Mouse (Mus musculus): ENCODE results near the gene Gpr157.

Gpr157 gene

GRCm38 (mm10) chr4:150112867-150113266, 25.7 kb downstream of the Gpr157 start:
- DNase-seq (ENCODE audit: low read depth), result peak; percentile 35

- no peak for DNase-seq (ENCODE audit: low read depth)
Observed at GRCm38 (mm10) chr4:150114505-150115061, 27.4 kb downstream of the Gpr157 start.

- DNase-seq (ENCODE audit: low read depth), result no peak
Observed at GRCm38 (mm10) chr4:150117311-150117710, 30.1 kb downstream of the Gpr157 start.

GRCm38 (mm10) chr4:150118163-150118562, 31.0 kb downstream of the Gpr157 start:
- peak; percentile 15 for DNase-seq (ENCODE audit: low read depth)

- DNase-seq (ENCODE audit: low read depth), result no peak
Observed at GRCm38 (mm10) chr4:150119055-150119454, 31.9 kb downstream of the Gpr157 start, which contains the start of gene Slc2a5. TSS of gene Slc2a5 (plus strand) at chr4:150119283.

- no peak for DNase-seq (ENCODE audit: low read depth)
Observed at GRCm38 (mm10) chr4:150119640-150120039, 32.5 kb downstream of the Gpr157 start.

GRCm38 (mm10) chr4:150120173-150120833, 33.1 kb downstream of the Gpr157 start:
- DNase-seq (ENCODE audit: low read depth), result no peak

GRCm38 (mm10) chr4:150121430-150121829, 34.3 kb downstream of the Gpr157 start:
- no peak for DNase-seq (ENCODE audit: low read depth)

- no peak for DNase-seq (ENCODE audit: low read depth)
Observed at GRCm38 (mm10) chr4:150122476-150122875, 35.3 kb downstream of the Gpr157 start.

GRCm38 (mm10) chr4:150126373-150126772, 39.2 kb downstream of the Gpr157 start:
- DNase-seq (ENCODE audit: low read depth), result no peak

- DNase-seq (ENCODE audit: low read depth), result no peak
Observed at GRCm38 (mm10) chr4:150127894-150128293, 40.7 kb downstream of the Gpr157 start.

- no peak for DNase-seq (ENCODE audit: low read depth)
Observed at GRCm38 (mm10) chr4:150128571-150128970, 41.4 kb downstream of the Gpr157 start.

- DNase-seq (ENCODE audit: low read depth), result no peak
Observed at GRCm38 (mm10) chr4:150130661-150131060, 43.5 kb downstream of the Gpr157 start.

- DNase-seq (ENCODE audit: low read depth), result no peak
Observed at GRCm38 (mm10) chr4:150132692-150133271, 45.6 kb downstream of the Gpr157 start.

- DNase-seq (ENCODE audit: low read depth), result no peak
Observed at GRCm38 (mm10) chr4:150135254-150135653, 48.1 kb downstream of the Gpr157 start.

GRCm38 (mm10) chr4:150136693-150137092, 49.5 kb downstream of the Gpr157 start:
- peak; percentile 60 for DNase-seq (ENCODE audit: low read depth)

GRCm38 (mm10) chr4:150137368-150138083, 50.4 kb downstream of the Gpr157 start:
- DNase-seq (ENCODE audit: low read depth), result no peak

- DNase-seq (ENCODE audit: low read depth), result peak; percentile 84
Observed at GRCm38 (mm10) chr4:150138084-150138543, 50.9 kb downstream of the Gpr157 start.

- no peak for DNase-seq (ENCODE audit: low read depth)
Observed at GRCm38 (mm10) chr4:150139090-150139489, 51.9 kb downstream of the Gpr157 start.

GRCm38 (mm10) chr4:150140346-150140745, 53.2 kb downstream of the Gpr157 start:
- DNase-seq (ENCODE audit: low read depth), result no peak

GRCm38 (mm10) chr4:150144242-150144641, 57.1 kb downstream of the Gpr157 start:
- DNase-seq (ENCODE audit: low read depth), result no peak

- no peak for DNase-seq (ENCODE audit: low read depth)
Observed at GRCm38 (mm10) chr4:150146286-150146685, 59.1 kb downstream of the Gpr157 start.

- no peak for DNase-seq (ENCODE audit: low read depth)
Observed at GRCm38 (mm10) chr4:150151045-150151444, 63.9 kb downstream of the Gpr157 start.
